Mouse (Mus musculus) bone marrow, adult 2 months (tissue): Measurements from ENCODE around the gene Abtb1.

Source experiments
- CTCF ChIP-seq: fragments of 200-500 bp; IDR thresholded peaks from 2 replicates; pipeline ENCODE4 v1.5.1; 2011; ENCODE audit warnings: low read length, control low read depth; ENCODE audit not compliant: control insufficient read depth, insufficient read depth
- POLR2A ChIP-seq: fragments of 200-500 bp; IDR thresholded peaks from 2 replicates; pipeline ENCODE4 v1.6.1; 2011; ENCODE audit warnings: low read depth, mild to moderate bottlenecking, control low read depth, low read length, borderline replicate concordance; ENCODE audit not compliant: control insufficient read depth

GRCm38 (mm10) chr6:88857830-88858229 lies 16.0 kb upstream of the Abtb1 start:
- TF ChIP-seq CTCF (no peak), POLR2A (no peak)
